Mouse (Mus musculus): ENCODE measurements around the gene Syap1.
A peak's percentile ranks its signal among the peaks of the same experiment; 100 is the strongest.

The Syap1 gene

DNA sequence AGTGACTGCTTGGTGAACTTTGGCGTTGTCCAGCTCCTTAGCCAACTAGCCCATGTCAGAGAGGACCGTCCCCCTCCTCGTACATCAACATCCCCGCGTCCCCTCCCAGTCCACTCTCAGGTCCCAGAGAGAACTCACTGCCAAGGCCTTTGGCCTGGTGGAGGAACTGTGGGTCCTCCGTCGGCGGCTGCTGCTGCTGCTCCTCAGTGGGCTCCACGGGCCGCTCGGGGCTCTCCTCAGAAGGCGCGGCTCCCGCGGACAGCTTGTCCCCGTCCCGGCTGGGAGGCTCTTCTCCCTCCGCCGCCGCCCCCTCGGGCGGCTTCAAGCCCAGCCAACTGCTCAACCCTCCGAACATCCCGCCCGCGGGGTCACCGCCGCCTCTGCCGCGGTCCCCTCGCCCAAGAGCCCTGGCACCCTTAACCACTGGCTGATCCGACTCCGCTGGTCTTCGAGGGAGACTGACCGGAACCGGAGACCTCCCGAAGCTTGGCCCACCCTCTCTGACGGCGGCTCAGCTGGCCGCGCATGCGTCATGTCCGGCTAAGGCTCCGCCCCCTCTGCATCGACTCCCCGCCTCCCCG is at the start of gene Syap1:
Gene Syap1, minus strand, starts transcription at position 517 of the 581 bp plus-strand sequence.
- peak; percentile 85 for DNase-seq (ENCODE audit: inconsistent ontology term)

DNA sequence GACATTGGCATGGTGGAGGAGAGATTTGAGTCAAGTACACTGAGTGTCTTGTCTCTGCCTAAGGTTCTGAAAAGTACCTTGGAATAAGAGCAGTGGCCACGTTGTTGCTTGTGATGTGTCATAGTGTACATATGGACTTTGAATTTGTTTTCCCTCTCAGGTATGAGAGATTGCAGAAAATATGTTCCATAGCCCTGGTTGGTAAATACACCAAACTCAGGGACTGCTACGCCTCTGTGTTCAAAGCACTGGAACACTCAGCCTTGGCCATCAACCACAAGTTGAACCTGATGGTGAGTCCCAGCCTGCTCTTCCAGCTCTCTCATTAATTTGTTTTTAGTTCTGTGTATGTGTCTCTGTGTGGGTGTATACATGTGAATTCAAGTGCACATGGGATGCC is 43.2 kb upstream of the Syap1 start:
- DNase-seq (ENCODE audit: inconsistent ontology term) = no peak

DNA sequence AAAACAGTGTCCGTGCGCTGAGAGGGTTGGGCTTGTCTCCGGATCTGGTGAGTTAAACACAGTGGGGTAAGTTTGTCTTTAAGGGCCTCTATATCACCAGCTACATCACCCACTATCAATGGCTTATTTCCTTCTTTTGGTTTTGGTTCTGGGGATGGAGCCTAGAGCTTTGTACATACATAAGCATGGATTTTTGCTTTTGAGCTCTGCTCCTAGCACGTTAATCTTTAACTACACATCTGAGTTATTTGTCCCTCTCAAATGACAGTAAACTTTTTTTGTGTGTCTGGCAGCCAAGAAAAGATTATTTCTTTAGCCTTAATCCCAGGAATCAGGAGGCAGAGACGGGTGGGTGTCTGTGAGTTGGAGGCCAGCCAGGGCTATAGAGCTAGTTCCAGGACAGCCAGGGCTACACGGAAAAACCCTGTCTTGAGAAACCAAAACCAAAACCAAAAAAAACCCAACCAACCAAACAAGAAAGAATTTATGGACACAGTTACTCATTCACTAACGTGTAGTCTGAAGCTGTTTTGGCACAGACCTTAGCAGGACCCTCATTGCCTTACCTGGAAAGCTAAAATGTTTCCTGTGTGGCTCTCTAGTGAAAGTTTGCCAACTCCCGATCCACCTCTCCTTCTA is 33.4 kb upstream of the Syap1 start:
- DNase-seq (ENCODE audit: inconsistent ontology term) = no peak

DNA sequence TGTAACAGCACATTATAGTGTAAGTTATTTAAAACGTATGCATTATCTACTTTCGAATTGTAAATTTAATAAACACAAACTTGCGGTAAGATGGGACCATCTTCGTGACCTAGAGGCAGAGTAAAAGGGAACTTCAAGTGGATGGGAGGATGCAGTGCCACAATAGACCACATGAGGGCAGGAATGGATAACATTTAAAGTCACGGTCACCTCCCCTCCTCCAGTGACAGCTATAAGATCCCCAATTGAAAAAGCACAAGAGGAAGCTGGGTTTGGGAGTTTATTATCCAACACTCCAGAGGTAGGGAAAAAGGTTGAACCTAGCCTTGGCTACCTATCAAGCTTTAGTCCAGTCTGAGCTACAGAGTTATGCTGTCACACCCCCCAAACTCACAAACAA is 27.4 kb upstream of the Syap1 start:
- DNase-seq (ENCODE audit: inconsistent ontology term) = peak; percentile 19

DNA sequence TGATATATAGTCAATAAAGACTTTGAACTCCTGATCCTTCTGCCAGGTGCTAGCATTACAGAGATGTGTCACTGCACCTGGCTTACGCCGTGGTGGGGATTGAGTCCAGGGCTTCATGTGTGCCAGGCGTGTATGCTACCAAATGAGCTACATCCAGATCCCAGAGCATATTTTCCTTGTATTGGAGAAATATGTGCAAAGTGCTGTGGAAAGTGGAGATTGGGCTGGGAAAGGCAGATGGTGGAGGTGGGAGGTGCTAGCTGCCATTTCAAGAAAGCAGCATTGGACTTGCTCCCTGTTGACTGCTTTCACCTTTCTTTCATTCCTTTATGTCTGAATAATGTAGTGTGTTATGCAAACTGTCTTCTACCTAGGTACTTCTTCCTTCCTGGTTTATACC is 25.4 kb upstream of the Syap1 start:
- no peak for DNase-seq (ENCODE audit: inconsistent ontology term)

DNA sequence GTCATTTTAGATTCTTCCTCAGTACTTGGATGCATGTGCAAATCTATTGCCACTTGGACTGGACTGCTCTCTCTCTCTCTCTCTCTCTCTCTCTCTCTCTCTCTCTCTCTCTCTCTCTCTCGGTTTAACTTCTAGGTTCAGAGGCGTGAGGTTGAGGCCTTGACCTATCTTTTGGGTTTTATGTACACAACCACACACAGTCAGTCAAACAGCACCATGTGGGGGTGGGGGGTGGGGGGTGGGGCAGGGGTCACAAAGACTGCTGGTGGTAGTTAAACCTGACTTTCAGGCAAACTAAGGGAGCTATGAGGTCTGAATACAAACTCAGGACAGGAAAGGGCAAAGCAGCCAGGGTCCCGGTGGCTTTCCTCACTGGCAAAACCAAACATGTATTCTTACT is 19.3 kb upstream of the Syap1 start:
- no peak for DNase-seq (ENCODE audit: inconsistent ontology term)

DNA sequence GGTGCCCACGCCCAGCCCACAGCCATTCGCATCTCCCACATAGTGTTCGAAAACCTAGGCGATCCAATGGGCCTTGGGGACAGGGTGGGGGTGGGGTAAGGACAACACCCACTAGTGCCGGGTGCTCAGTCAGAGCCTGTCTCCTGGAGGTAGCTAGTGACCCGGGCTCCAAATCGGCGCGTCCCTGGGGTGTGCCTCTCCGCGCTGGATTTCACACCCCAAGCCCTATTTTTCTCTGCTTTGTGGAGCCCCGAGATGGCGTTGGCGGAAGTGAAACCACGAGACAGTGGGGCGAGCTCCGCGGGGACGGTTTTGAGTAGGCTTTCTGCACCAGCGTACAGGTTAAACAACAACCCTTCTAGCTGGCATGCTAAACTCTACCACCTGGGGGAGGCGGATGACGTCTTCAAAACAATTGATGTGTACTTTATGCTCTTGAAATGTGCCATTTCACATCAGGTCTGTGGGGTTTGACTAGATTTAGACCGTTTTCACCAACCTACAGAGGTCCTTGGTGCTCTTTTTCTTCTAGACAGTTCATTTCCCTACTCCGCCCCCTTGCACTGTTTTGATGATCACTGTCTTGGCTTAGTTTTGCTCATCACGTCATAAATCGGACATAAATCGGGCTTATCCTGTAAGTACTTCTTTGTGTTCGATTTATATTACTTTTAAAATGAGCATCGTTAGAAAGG is 13.9 kb upstream of the Syap1 start:
- DNase-seq (ENCODE audit: inconsistent ontology term) = peak; percentile 63

DNA sequence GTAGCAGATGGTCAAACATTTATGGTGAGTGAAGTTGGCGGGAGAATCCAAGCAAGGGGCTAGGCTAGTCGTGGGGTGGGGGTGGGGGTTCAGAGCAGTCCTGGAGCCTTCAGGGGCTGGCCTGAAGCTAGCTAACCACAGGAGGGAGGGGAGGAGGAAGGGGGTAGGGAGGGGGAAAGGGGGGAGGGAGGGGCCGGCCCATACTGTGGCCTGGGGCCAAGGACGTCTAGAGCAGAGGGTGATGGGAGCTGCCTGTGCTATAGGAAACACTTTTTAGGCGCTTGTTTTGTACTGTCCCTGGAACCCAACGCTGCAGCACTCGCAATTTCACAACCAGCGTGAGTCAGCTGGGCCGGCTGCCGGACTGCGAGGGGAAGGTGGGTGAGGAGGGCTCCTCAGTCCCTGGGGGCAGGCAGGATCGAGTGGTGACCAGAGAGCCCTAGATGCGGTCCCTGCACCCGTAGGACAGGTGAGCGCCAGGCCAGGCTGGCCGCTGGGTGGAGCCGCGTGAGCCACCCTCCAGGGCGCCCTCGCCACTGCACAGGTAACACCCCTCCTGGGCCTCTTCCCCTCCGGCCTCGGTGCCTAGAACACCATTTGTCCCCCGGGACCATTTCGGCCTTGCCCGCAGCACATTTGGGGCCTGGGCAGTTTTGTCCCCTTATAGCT is 13.3 kb upstream of the Syap1 start:
- peak; percentile 60 for DNase-seq (ENCODE audit: inconsistent ontology term)

DNA sequence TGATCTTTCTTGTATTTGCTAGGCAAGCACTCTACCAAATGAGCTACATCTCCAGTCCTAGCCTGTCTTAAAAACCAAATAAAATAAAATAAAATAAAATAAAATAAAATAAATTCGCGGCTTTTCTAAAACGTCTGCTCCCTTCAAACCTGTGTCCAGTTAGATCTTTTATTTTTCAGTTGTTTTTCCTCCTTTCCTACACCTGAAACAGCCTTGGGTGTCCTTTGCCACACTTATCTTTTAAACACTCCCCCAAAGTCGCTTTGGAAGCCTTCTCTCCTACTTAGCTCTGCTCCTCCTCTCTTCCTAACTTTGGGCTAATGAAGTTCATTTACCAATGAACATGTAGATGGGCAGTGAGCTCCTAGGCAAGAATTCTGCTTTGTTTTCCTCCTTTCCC is 12.7 kb upstream of the Syap1 start, which contains the start of gene Ctps2:
Gene Ctps2, plus strand, starts transcription at position 301 of the 400 bp plus-strand sequence.
- no peak for DNase-seq (ENCODE audit: inconsistent ontology term)

DNA sequence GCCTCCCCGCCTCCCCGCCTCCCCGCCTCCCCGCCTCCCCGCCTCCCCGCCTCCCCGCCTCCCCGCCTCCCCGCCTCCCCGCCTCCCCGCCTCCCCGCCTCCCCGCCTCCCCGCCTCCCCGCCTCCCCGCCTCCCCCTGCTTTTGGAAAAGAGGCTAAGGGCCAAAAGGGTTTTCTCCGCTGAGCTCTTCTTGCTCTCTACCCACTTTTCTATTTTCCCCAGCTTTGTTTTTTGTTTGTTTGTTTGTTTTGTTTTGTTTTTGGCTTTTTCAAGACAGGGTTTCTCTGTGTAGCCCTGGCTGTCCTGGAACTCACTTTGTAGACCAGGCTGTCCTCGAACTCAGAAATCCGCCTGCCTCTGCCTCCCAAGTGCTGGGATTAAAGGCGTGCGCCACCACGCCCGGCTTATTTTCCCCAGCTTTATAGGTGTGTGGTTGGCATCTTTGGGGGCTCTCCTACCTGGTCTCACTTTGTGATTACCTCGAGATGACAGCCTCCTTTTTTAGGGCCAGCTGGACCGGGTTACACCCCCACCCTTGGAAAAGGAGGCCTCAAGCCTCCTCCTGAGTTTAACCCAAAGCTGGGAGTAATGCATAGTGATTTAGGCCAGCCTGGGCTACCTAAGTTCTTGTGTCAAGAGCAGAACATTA is 452 bp upstream of the Syap1 start:
- peak; percentile 14 for DNase-seq (ENCODE audit: inconsistent ontology term)

DNA sequence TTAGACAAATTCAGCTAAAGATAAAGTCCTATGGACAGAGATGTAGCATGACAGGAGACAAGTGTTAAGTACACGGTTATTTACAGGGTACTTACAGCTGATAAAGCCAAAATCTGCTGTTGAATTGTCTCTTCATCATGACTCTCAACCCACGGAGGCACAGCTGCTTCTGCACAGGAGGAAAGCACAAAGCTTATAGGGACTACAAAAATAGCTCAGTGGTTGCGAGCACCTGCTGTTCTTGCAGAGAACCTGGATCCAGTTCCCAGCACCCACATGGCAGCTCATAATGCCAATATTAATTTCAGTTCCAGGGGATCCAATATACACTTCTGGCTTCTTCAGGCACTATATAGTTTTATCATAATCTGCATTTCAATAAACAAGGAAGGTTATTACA is 10.0 kb downstream of the Syap1 start:
- no peak for DNase-seq (ENCODE audit: inconsistent ontology term)

DNA sequence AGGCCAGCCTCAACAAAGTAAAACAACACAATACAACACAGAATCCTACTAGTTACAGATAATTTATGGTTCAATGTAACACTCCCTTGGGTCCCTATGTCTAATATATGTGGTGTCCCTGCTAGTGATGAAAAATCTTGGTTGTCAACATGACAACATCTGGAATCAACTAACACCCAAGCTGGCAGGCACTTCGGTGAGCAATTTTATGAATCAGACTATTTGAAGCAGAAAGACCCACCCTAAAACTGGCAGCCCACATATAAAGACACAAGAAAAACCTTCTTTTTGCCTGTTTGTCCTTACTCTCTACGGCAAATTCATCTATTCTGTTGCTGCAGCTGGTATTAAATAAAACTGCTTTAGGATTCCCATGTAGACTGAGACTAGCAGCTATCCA is 14.5 kb downstream of the Syap1 start:
- no peak for DNase-seq (ENCODE audit: inconsistent ontology term)

DNA sequence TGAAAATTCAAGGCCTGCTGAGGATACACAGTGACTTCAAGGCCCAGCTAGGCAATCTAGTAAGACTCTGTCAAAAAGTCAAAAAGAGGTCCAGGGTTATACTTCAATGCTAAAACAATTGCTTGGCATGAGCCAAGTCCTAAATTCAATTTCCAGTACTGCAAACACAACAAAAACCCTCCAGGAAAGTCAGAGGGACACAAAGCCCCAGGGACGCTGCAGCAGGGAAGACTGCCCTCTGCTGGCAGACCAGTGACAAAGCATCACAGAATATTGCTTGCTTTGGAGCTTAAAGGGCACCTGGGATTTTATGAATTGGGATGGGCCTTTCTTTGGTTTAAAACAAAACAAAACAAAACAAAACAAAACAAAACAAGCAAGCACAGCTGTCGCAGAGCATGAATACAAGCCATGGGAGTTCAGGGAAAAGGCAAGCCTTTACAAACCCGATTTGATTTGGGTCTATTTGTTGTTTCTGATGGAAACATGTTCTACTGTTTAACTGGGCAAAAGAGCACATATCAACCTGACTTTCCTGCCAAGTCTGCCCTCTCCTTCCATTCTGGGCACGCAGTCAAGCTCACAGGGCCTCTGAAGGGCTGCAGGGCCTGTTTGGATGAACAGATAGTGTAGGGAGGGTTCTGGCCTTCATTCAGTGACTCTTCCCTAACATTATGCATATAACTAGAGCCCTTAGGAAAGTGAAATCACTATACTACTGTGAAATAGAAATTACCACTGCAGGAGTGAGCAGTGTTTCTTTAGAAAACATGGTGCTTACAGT is 16.3 kb downstream of the Syap1 start:
- DNase-seq (ENCODE audit: inconsistent ontology term) = no peak

DNA sequence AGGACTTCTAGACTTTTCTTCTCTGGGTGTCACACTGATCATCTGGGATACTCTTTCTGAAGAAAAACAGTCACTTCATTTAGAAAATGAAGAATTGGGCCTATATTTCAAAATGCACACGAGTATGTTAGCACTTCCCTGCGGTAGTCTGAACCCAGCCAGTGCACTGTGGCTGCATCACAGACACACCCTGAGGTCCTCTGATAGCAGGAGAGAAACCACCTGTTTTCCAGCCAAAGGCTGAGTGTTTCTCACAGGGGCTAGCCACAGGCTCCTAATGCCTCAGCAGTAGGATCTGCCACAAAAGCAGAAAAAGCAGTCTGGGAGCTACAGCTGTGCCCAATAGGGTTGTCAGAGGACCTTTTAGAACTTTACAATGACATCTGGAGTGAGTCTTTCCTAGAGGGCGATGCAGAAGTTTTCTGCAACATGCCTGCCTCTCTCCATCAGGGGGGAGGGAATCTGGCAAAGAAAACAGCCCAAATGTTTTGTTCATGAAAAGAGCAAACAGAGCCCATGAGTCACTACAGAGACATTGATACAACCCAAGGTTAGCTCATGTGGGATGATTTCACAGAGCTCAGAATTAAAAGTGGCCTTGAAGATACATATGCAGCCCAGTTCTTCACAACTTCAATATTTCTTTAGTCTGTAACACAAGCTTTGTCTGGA is 19.8 kb downstream of the Syap1 start:
- DNase-seq (ENCODE audit: inconsistent ontology term) = peak; percentile 18

DNA sequence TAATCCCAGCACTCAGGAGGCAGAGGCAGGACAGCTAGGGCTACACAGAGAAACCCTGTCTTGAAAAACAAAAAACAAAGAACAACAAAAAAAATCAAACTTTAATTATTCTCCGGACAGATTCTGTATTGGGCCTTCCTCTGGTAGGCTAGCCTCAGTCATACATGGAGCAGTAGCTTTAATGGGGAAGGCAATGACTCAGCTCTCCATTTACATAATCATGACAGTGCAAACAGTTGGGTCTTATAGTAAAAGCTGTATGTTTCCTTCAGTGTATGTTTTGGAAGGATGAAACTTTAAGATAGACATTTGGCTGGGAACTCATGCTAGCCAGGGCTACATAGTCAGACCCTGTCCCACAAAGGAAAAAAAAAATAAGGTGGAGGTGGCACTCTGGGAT is 39.6 kb downstream of the Syap1 start:
- no peak for DNase-seq (ENCODE audit: inconsistent ontology term)

DNA sequence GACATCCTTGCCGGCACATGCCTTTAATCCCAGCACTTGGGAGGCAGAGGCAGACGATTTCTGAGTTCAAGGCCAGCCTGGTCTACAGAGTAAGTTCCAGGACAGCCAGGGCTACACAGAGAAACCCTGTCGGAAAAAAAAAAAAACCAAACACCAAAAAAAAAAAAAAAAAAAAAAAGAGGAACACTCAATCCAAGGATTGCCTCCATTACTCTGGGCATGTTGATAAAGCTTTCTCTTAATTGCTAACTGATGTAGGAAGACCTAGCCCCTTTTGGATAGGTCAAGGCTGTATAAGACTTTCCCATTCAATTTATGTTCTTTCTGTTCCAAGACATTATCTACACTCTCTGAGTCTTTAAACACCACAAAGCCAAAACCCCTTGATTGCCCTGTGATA is 42.7 kb downstream of the Syap1 start:
- DNase-seq (ENCODE audit: inconsistent ontology term) = no peak

DNA sequence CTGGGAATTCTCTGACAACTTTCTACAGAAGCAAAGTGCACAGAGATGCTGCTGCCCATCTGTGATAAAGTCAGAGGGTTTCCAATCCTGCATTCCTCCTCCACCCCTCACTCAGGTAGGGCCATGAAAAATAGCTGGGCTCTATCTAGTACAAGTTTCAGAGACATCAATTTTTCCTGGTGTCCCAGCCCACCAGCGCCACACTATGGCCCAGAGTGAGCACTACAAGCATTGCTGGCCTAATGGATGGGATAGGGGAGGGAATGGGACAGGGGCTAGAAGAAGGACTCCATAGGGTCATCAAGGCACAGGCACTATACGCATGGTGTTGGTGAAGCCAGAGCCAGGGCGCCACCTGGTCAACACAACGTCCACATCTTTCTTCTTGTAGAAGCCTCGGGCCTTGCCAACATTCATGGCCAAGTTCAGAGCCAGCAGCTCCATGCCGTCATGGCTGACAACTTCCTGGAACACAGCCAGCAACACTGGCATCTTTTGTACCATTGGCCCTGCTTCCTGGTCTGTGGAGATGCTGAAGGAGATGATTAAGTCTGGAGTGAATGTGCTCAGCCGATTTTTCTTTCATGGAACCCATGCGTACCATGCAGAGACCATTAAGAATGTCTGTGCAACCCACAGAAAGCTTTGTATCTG is 43.7 kb downstream of the Syap1 start:
- peak; percentile 17 for DNase-seq (ENCODE audit: inconsistent ontology term)

DNA sequence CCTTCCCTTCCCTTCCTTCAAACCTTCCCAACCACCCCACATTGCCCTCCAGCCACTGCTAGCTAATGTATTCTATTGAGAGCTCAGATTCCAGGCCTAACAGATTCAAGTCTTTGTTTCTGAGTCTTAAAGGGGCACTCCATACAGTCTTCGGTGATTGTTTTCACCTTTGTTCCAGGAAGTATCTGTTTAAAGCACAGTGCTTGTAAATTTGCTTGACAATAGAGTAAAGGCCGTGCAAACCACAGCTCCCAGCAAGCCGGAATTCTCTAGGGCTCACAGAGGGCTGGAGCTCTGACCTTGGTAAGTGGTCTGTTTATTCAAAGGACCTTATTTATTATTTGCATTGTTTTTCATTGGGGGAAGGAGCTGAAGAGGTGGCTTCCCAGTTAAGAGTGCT is 56.1 kb downstream of the Syap1 start:
- DNase-seq (ENCODE audit: inconsistent ontology term) = no peak

DNA sequence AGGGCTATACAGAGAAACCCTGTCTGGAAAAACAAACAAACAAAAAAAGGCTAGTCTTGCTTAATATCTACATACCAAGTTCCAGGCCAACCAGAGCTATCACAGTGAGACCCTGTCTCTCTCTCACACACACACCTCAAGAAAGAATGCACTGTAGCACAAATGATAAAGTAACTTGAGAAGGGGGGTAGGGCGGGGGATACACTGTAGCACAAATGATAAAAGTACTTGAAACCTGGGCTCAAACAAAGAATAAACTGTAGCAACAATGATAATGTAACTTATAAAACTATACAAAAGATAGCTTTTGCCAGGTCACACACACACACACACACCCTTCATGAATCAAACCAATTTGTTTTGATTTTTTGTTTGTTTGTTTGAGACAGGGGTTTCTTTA is 56.7 kb downstream of the Syap1 start:
- DNase-seq (ENCODE audit: inconsistent ontology term) = no peak

DNA sequence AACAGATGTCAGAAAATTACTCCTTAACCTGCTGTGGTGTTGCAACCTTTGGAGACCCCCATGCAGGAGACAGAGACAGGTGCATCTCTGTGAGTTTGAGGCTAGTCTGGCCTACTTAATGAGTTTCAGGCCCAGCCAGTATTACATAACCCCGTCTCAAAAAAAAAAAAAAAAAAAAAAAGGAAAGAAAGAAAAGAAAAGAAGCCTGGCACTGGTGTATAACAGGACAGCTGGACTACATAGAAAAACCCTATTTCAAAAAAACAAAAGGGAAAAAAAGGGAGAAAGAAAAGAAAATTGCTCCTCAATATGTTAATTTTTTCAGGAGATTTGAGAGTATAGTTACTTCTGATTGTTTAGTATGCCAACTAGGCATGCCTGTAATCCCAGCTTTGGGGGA is 57.2 kb downstream of the Syap1 start:
- DNase-seq (ENCODE audit: inconsistent ontology term) = no peak
